ENCODE assay signal across 15 mouse cellular contexts in genomic region chr6:90880404-90880803, GRCm38 (mm10).
DNase-seq lines count a peak whose midpoint lies in the region; ATAC-seq and TF ChIP-seq lines count a peak whose summit lies in the region.
"Had no signal": no experiment of that assay in that cellular context is flagged by ENCODE, and none has a peak within 500 bp of the region (broad histone marks: within the 10 kb centered on the region; RNA-seq: fewer than 3 reads in every experiment).

No protein-coding gene starts in this region.

- no peak for TF ChIP-seq CTCF in kidney, postnatal 0 days (IDR thresholded peaks at IDR 0.05; ENCODE audit: low read depth)
- 0 out of 2 replicates have a peak, but pooled peaks have one; percentile 12 for TF ChIP-seq CTCF in stomach, postnatal 0 days (IDR thresholded peaks at IDR 0.05; ENCODE audit: low read depth)

- no peaks in the 10 kb centered on the region for H3K4me1 ChIP-seq in kidney, postnatal 0 days (replicated peaks; ENCODE audit: insufficient read depth, low read length)
- no peaks in the 10 kb centered on the region for H3K4me1 ChIP-seq in stomach, postnatal 0 days (replicated peaks; ENCODE audit: control insufficient read depth, insufficient read depth)
- H3K4me1 ChIP-seq: embryonic facial prominence, embryonic 12.5 days had no signal

- H3K4me3 ChIP-seq in kidney, postnatal 0 days (replicated peaks; ENCODE audit: low read depth, low read length): no peak overlapping the region
- H3K4me3 ChIP-seq in stomach, postnatal 0 days (ENCODE audit: low read depth, low read length): no peak overlapping the region
- H3K4me3 ChIP-seq: embryonic facial prominence, embryonic 12.5 days had no signal

- H3K27ac ChIP-seq in kidney, postnatal 0 days: no peak overlapping the region
- H3K27ac ChIP-seq in stomach, postnatal 0 days (replicated peaks): no peak overlapping the region
- H3K27ac ChIP-seq: embryonic facial prominence, embryonic 12.5 days had no signal

- no peaks in the 10 kb centered on the region for H3K27me3 ChIP-seq in kidney, postnatal 0 days (ENCODE audit: insufficient read depth, low read length)
- H3K27me3 ChIP-seq in stomach, postnatal 0 days (ENCODE audit: control insufficient read depth, insufficient read depth, low read length): no peaks in the 10 kb centered on the region
- H3K27me3 ChIP-seq: embryonic facial prominence, embryonic 12.5 days; Patski had no signal

- no peaks in the 10 kb centered on the region for H3K9me3 ChIP-seq in kidney, postnatal 0 days (replicated peaks; ENCODE audit: low read length)
- no peaks in the 10 kb centered on the region for H3K9me3 ChIP-seq in stomach, postnatal 0 days (ENCODE audit: control insufficient read depth, low read length)
- H3K9me3 ChIP-seq: embryonic facial prominence, embryonic 12.5 days had no signal

- DNase-seq in frontal cortex, adult 2 months (ENCODE audit: extremely low spot score in 1 of 2, low spot score in 1 of 2): peak; percentile 23 to 41
- no peak for DNase-seq in frontal cortex, postnatal 14 days (ENCODE audit: low spot score in 2 of 2)
- peak; percentile 1 for DNase-seq in kidney, postnatal 0 days (ENCODE audit: low spot score)
- DNase-seq in kidney, postnatal 14 days: no peak
- DNase-seq in right cerebral cortex, postnatal 10 days (ENCODE audit: low spot score in 2 of 2): peak; percentile 67 to 81
- DNase-seq in right cerebral cortex, postnatal 25 days: no peak
- DNase-seq in stomach, postnatal 0 days (ENCODE audit: low spot score): no peak
- DNase-seq in ovary, postnatal 36 days (ENCODE audit: low spot score): no peak
- DNase-seq: adrenal gland, adult 8-10 months; cerebellum, adult 11 months; heart, postnatal 4 days; left cerebral cortex, postnatal 4 days had no signal

- no peak for ATAC-seq in kidney, postnatal 0 days (replicated peaks; ENCODE audit: low FRiP score, low read depth)
- no peak for ATAC-seq in stomach, postnatal 0 days (ENCODE audit: low FRiP score, low TSS enrichment)
- ATAC-seq: CD4-positive, CD25-positive, alpha-beta regulatory T cell, adult 4 months; Patski had no signal

- H3K36me3 ChIP-seq in kidney, postnatal 0 days (ENCODE audit: insufficient read depth, low read length): no peaks in the 10 kb centered on the region
- no peaks in the 10 kb centered on the region for H3K36me3 ChIP-seq in stomach, postnatal 0 days (ENCODE audit: control insufficient read depth, insufficient read depth, low read length)
- H3K36me3 ChIP-seq: embryonic facial prominence, embryonic 12.5 days had no signal

- 45% methylated on average over 3 of the region's 3 CpGs for WGBS in kidney, postnatal 0 days
- WGBS in stomach, postnatal 0 days: 44% methylated on average over 3 of the region's 3 CpGs

- no peak overlapping the region for H3K9ac ChIP-seq in kidney, postnatal 0 days (ENCODE audit: low read depth, low read length)
- no peak overlapping the region for H3K9ac ChIP-seq in stomach, postnatal 0 days (ENCODE audit: low read length)
- H3K9ac ChIP-seq: embryonic facial prominence, embryonic 12.5 days had no signal

- no peak overlapping the region for H3K4me2 ChIP-seq in kidney, postnatal 0 days (ENCODE audit: low read length)
- no peak overlapping the region for H3K4me2 ChIP-seq in stomach, postnatal 0 days (replicated peaks; ENCODE audit: low read depth)
- H3K4me2 ChIP-seq: embryonic facial prominence, embryonic 12.5 days had no signal

- TF ChIP-seq EP300 in stomach, postnatal 0 days (optimal IDR thresholded peaks at IDR 0.05): no peak

Comparison
In these comparisons a context has a peak if more than half of its experiments do, and no peak if none do; other contexts are left out.
1. DNase-seq: peak in frontal cortex, adult 2 months (2 of 2), kidney, postnatal 0 days (single experiment) and right cerebral cortex, postnatal 10 days (2 of 2); none in frontal cortex, postnatal 14 days (0 of 2), kidney, postnatal 14 days (single experiment), right cerebral cortex, postnatal 25 days (single experiment), stomach, postnatal 0 days (single experiment) and ovary, postnatal 36 days (single experiment).